Mouse (Mus musculus) heart, adult 2 months (tissue): ENCODE measurements around the gene Lrrc8c. TPM values are rescaled to one million over a fixed set of nuclear protein-coding genes. Genes with fewer than 3 reads are reported as not detected.

Experiments
- DNase-seq, 2 experiments: peaks; one replicate each; pipeline ENCODE4 v3.0.0; 2021
- H3K27ac ChIP-seq: fragments of 200-600 bp; 2 replicates; pipeline ENCODE4 v1.8.1; 2022
- H3K27me3 ChIP-seq: fragments of 200-500 bp; 2 replicates; pipeline ENCODE4 v1.6.1; 2012; ENCODE audit warnings: mild to moderate bottlenecking, low read length, inconsistent platforms, mixed read lengths; ENCODE audit not compliant: control insufficient read depth, insufficient read depth
- H3K36me3 ChIP-seq: fragments of 200-500 bp; 2 replicates; pipeline ENCODE4 v1.6.1; 2012; ENCODE audit warnings: low read length, inconsistent platforms; ENCODE audit not compliant: control insufficient read depth, insufficient read depth
- H3K4me1 ChIP-seq: fragments of 200-500 bp; 2 replicates; pipeline ENCODE4 v1.6.1; 2011; ENCODE audit warnings: low read length; ENCODE audit not compliant: control insufficient read depth, insufficient read depth
- H3K4me3 ChIP-seq: fragments of 200-600 bp; 2 replicates; pipeline ENCODE4 v1.8.1; 2022
- H3K79me2 ChIP-seq: fragments of 200-500 bp; replicated peaks from 2 replicates; pipeline ENCODE4 v1.6.1; 2012; ENCODE audit warnings: mild to moderate bottlenecking, inconsistent platforms, low read length, moderate library complexity, mixed read lengths; ENCODE audit not compliant: control insufficient read depth, insufficient read depth
- H3K9ac ChIP-seq: fragments of 200-500 bp; 2 replicates; pipeline ENCODE4 v1.6.1; 2012; ENCODE audit warnings: low read depth, mild to moderate bottlenecking, control low read depth, inconsistent platforms, low read length, mixed read lengths
- CTCF ChIP-seq: fragments of 200-600 bp; IDR thresholded peaks from 2 replicates; pipeline ENCODE4 v1.8.1; 2022; ENCODE audit warnings: antibody characterized with exemption, mild to moderate bottlenecking, moderate library complexity
- EP300 ChIP-seq: fragments of 200-500 bp; IDR thresholded peaks from 2 replicates; pipeline ENCODE4 v1.6.1; 2011; ENCODE audit warnings: low read depth, low read length, control low read depth; ENCODE audit not compliant: insufficient read depth
- POLR2A ChIP-seq: fragments of 200-500 bp; IDR thresholded peaks from 2 replicates; pipeline ENCODE4 v1.6.1; 2011; ENCODE audit warnings: mild to moderate bottlenecking, low read depth, low read length, control low read depth; ENCODE audit not compliant: insufficient read depth
- WGBS: fragments of 180-500 bp; shearing (Covaris S2); methylation state at CpG from one replicate; pipeline ENCODE4 v1.1.7; 2018; 5-methylcytosine and 5-hydroxymethylcytosine counted together
- intact Hi-C: fragments of 180-260 bp; cut with DNase I; formaldehyde crosslinking; loops from one replicate; pipeline ENCODE4 v1.15.1; 2025
- polyA plus RNA-seq: library from polyadenylated mRNA; depleted of rRNA; stranded (reverse); fragments of >200 nt; gene quantifications from 2 replicates; pipeline ENCODE4 v1.2.3, GENCODE M21; 2012
- total RNA-seq, 2 experiments: library from RNA; stranded (reverse); gene quantifications; 2 replicates each; pipeline ENCODE4 v1.2.3; 2021

The Lrrc8c gene
- total and polyA plus RNA-seq, 3 experiments: 19.7 to 35.5 (median 23.5) TPM

DNA sequence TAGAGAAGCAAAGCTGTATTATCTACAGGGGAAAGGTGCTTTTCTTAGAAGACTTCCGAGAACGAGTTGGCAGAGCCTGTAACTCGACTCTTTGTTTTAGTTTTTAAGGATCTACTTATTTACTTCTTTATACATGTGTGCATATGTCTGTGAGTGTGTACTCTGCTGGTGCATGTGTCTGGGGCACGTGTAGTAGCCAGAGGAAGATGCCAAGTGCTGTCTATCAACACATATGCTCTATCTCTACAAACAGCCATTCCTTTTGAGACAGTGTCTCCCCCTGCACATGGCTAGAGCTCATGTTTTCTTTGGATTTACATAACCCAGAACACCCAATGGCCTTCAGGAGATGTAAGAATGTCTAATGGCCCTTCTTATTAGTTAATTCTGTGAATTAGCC, 6.9 kb upstream of the Lrrc8c start:
- 58% methylated on average over 4 of the region's 4 CpGs for WGBS
- no peaks in the 10 kb centered on the region for H3K27me3 ChIP-seq
- DNase-seq: no peak

DNA sequence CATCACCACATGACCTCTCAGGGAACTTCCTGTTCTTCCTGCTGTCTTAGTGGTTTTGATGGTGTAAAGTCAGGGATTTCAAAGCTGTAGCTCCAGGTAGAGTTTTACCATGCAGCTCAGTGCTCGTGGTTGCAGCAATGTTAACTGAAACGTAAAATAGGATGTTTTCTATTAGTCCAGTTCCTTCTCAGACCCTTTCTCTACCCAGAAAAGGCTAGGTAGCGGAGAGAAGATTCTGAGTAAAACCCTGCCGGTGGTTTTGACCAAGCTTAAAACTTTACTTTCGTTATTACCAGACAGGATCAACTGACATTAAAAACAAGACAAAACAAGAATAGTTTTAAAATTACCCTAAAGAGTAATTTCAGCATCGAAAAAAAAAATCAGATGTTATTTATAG, 3.7 kb upstream of the Lrrc8c start:
- H3K27ac ChIP-seq: no peak overlapping the region
- WGBS: 88% methylated on average over 6 of the region's 6 CpGs
- intact Hi-C loops: loop anchor here (5.0 kb wide), 2 partner anchors 108 to 362 kb away; partner anchors contain the start of gene Zfp326
- H3K9ac ChIP-seq: no peak overlapping the region
- H3K4me1 ChIP-seq: peaks cover 3% of the 10 kb centered on the region; the same call in 1 of the 2 replicates
- H3K36me3 ChIP-seq: no peaks in the 10 kb centered on the region
- no peak for DNase-seq
- no peaks in the 10 kb centered on the region for H3K27me3 ChIP-seq
- H3K4me3 ChIP-seq: no peak overlapping the region
- H3K79me2 ChIP-seq: peaks cover under 1% of the 10 kb centered on the region; the same call in 1 of the 2 replicates
- TF ChIP-seq CTCF (no peak), EP300 (no peak), POLR2A (no peak)

More for the DNA sequence above, 6.9 kb upstream of the Lrrc8c start:
- no peak overlapping the region for H3K4me3 ChIP-seq
- H3K27ac ChIP-seq: no peak overlapping the region
- intact Hi-C loops: no loop called here
- no peaks in the 10 kb centered on the region for H3K4me1 ChIP-seq
- no peaks in the 10 kb centered on the region for H3K36me3 ChIP-seq
- no peak overlapping the region for H3K9ac ChIP-seq
- TF ChIP-seq POLR2A (no peak), CTCF (no peak), EP300 (no peak)
- no peaks in the 10 kb centered on the region for H3K79me2 ChIP-seq

DNA sequence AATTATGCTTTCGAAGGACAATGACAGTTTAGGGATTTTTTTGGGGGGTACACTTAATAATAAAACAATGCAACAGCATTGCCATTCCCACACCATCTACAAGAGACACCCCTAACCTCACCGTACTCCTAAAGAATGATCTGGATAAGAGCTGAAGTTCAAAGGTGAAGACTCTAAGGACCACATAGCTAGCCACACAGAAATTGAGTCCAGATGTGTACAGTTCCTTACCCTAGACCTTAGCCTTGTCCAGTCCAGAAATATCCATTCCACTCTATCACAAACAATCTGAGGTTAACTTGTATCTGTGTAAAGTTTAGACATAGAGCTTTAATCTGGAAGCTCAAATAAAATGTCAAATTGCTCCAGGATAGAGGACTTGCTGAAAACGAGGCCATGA, 2.9 kb upstream of the Lrrc8c start:
- no peak for DNase-seq
- Histone ChIP-seq H3K79me2 (peaks cover 1% of the 10 kb centered on the region; the same call in 1 of the 2 replicates), H3K4me3 (no peak overlapping the region), H3K27ac (no peak overlapping the region), H3K9ac (no peak overlapping the region), H3K27me3 (no peaks in the 10 kb centered on the region), H3K4me1 (peaks cover 3% of the 10 kb centered on the region; the same call in 1 of the 2 replicates), H3K36me3 (peaks cover 3% of the 10 kb centered on the region; the same call in 1 of the 2 replicates)
- WGBS: 75% methylated on average over 3 of the region's 3 CpGs
- no peak for TF ChIP-seq CTCF
- no peak for TF ChIP-seq EP300
- no peak for TF ChIP-seq POLR2A
- intact Hi-C loops: loop anchor here (2.0 to 5.0 kb wide), 3 partner anchors 21 to 361 kb away; partner anchors contain the start of gene Zfp326

DNA sequence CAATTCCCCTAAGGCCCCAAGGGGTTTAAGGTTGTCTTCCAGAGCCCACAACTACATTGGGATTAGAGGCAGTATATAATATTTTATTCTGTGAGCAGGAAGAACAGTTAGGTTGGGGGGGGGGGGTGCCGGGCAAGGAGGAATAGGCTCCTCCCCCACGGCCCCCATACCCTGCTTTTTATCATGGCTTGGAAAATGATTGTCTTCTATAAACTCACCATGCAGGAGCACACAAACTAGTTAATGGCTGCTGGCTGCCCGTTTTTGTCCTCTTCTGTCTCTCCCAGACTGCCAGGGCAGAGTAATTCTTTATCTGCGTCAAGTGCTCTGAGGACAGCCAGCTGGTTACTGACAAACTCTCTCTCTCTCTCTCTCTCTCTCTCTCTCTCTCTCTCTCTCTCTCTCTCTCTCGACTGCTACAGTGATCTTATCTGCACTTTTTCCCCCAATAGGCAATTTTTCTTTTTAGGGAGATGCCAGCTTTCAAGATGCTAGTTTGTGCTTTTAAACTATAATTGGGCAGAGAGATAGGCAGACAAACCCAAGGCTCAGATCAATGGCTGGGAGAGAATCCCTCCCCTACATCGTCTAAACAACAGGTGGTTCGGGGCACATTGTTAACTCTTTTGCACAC, 1.1 kb upstream of the Lrrc8c start:
- no peak for DNase-seq
- H3K4me1 ChIP-seq: peaks cover 8% of the 10 kb centered on the region
- H3K27me3 ChIP-seq: no peaks in the 10 kb centered on the region
- peak overlapping the region; percentile 99 for H3K9ac ChIP-seq
- 14% methylated on average over 7 of the region's 7 CpGs for WGBS
- no peak for TF ChIP-seq CTCF
- TF ChIP-seq POLR2A: no peak
- TF ChIP-seq EP300: no peak
- H3K4me3 ChIP-seq: no peak overlapping the region
- no peak overlapping the region for H3K27ac ChIP-seq
- intact Hi-C loops: loop anchor here (2.0 to 5.0 kb wide), 3 partner anchors 23 to 359 kb away; partner anchors contain the start of gene Zfp326
- peaks cover 1% of the 10 kb centered on the region; the same call in 1 of the 2 replicates for H3K79me2 ChIP-seq
- peaks cover 13% of the 10 kb centered on the region for H3K36me3 ChIP-seq

DNA sequence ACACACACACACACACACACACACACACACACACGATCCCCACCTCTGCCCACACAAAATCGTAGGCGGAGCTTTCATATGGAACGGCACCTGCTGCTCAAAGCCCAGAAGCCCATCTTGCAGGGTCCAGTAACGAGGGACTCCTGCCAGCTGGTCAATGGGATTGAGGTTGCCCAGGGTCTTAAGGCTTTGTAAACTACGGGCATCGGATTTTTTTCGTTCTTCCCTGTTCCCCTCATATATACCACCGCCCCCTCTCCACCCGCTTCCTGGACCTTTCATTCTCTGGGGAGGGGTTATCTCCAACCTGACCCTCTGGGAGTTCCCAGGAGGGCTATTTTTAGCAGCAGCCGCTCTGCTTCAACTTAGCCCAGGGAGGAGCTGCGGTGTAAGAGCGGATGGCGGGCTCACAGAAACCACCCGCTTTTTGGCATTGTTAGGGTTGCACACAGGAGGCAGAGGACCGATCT, 527 bp upstream of the Lrrc8c start:
- Histone ChIP-seq H3K9ac (peak overlapping the region; percentile 99), H3K27ac (peak overlapping the region; percentile 97), H3K79me2 (peaks cover 1% of the 10 kb centered on the region; the same call in 1 of the 2 replicates), H3K4me3 (peak overlapping the region; percentile 97), H3K4me1 (peaks cover 11% of the 10 kb centered on the region), H3K27me3 (no peaks in the 10 kb centered on the region), H3K36me3 (peaks cover 14% of the 10 kb centered on the region)
- intact Hi-C loops: loop anchor here (1.0 to 5.0 kb wide), 3 partner anchors 111 to 359 kb away; partner anchors contain the start of gene Zfp326
- TF ChIP-seq CTCF (no peak), POLR2A (no peak), EP300 (no peak)
- WGBS: under 1% methylated on average over 16 of the region's 16 CpGs
- no peak for DNase-seq

DNA sequence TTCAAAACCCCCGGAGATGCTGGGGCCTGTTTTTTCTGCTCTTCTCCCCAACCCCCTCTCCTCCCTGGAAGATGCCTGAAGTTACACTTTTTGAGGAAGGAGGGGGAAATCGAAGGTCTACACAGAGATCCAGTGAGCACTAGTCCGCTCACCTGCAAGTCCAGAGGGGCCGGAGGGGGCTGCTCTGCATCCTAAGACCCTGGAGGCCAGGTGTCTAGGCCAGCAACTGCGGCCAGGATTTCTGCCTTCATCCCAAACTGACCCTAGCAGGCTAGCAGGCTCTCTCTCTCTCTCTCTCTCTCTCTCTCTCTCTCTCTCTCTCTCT, 750 bp downstream of the Lrrc8c start:
- Histone ChIP-seq H3K79me2 (peaks cover 1% of the 10 kb centered on the region; the same call in 1 of the 2 replicates), H3K27me3 (no peaks in the 10 kb centered on the region), H3K9ac (peak overlapping the region; percentile 99), H3K4me3 (peak overlapping the region; percentile 97), H3K36me3 (peaks cover 17% of the 10 kb centered on the region), H3K4me1 (peaks cover 13% of the 10 kb centered on the region), H3K27ac (peak overlapping the region; percentile 97)
- WGBS: 12% methylated on average over 5 of the region's 5 CpGs
- TF ChIP-seq CTCF: no peak
- TF ChIP-seq EP300: no peak
- TF ChIP-seq POLR2A: no peak
- DNase-seq: peak in 1 of 2 experiments; percentile 64
- intact Hi-C loops: loop anchor here (1.0 to 5.0 kb wide), 4 partner anchors 101 to 357 kb away; partner anchors contain the start of gene Zfp326
